Mouse (Mus musculus) ZHBTc4 (cell line): ENCODE results near the gene Twf2.
"Not testable (repeated sequence)": the region's sequence is repeated elsewhere in the genome, so short reads cannot be mapped to it uniquely, and the experiment has no call there.

Experiments used
- DNase-seq: peaks from one replicate; pipeline ENCODE4 v3.0.0-alpha.2; 2011; ENCODE audit warnings: low read depth, low spot score

Gene Twf2

GRCm38 (mm10) chr9:106202819-106203636 lies at the start of gene Twf2:
TSS of gene Twf2 (plus strand) at chr9:106203108.
- peak; percentile 96 for DNase-seq

- no peak for DNase-seq
These were observed 48.8 kb upstream of the Twf2 start for GRCm38 (mm10) chr9:106154106-106154505.

- DNase-seq = peak; percentile 85
These were observed 46.5 kb upstream of the Twf2 start for GRCm38 (mm10) chr9:106156419-106156818.

GRCm38 (mm10) chr9:106156921-106157622 lies 45.8 kb upstream of the Twf2 start:
- no peak for DNase-seq

- no peak for DNase-seq
These were observed 45.3 kb upstream of the Twf2 start for GRCm38 (mm10) chr9:106157623-106157925.

GRCm38 (mm10) chr9:106158037-106158491 lies 44.8 kb upstream of the Twf2 start, which contains the start of gene Glyctk:
TSS of gene Glyctk (minus strand) at chr9:106158138.
- DNase-seq = no peak

GRCm38 (mm10) chr9:106159237-106159636 lies 43.7 kb upstream of the Twf2 start:
- no peak for DNase-seq

GRCm38 (mm10) chr9:106159784-106160301 lies 43.1 kb upstream of the Twf2 start:
- peak; percentile 92 for DNase-seq

- DNase-seq = no peak
These were observed 42.5 kb upstream of the Twf2 start for GRCm38 (mm10) chr9:106160426-106160825.

- no peak for DNase-seq
These were observed 36.2 kb upstream of the Twf2 start for GRCm38 (mm10) chr9:106166709-106167108.

- peak; percentile 82 for DNase-seq
These were observed 35.7 kb upstream of the Twf2 start for GRCm38 (mm10) chr9:106167241-106167640.

GRCm38 (mm10) chr9:106167703-106168102 lies 35.2 kb upstream of the Twf2 start:
- peak; percentile 81 for DNase-seq

- not testable (repeated sequence) for DNase-seq
These were observed 33.9 kb upstream of the Twf2 start for GRCm38 (mm10) chr9:106169006-106169405.

- DNase-seq = no peak
These were observed 33.0 kb upstream of the Twf2 start for GRCm38 (mm10) chr9:106169917-106170316.

GRCm38 (mm10) chr9:106170556-106171345 lies 32.2 kb upstream of the Twf2 start, which contains the start of gene Wdr82:
TSS of gene Wdr82 (plus strand) at chr9:106170928.
- DNase-seq = peak; percentile 97

- peak; percentile 87 for DNase-seq
These were observed 31.4 kb upstream of the Twf2 start for GRCm38 (mm10) chr9:106171346-106172158.

- no peak for DNase-seq
These were observed 30.4 kb upstream of the Twf2 start for GRCm38 (mm10) chr9:106172527-106172926.

GRCm38 (mm10) chr9:106173363-106173762 lies 29.5 kb upstream of the Twf2 start:
- DNase-seq = no peak

GRCm38 (mm10) chr9:106175552-106176200 lies 27.2 kb upstream of the Twf2 start:
- DNase-seq = no peak

GRCm38 (mm10) chr9:106176769-106177168 lies 26.1 kb upstream of the Twf2 start:
- DNase-seq = no peak
